Mouse (Mus musculus): ENCODE data around the gene Gm20388. TPM values are rescaled to one million over a fixed set of nuclear protein-coding genes. Genes with fewer than 3 reads are reported as not detected.

Gene Gm20388
- polyA plus RNA-seq, 1 experiment: not detected

GRCm38 (mm10) chr8:119960531-119961104, 50.0 kb downstream of the Gm20388 start:
- TF ChIP-seq CTCF (IDR thresholded peaks at IDR 0.05; ENCODE audit: insufficient read depth, low read depth, low read length) (no peak), POLR2A (IDR thresholded peaks at IDR 0.05; ENCODE audit: insufficient read depth, low read depth, low read length) (no peak)
- H3K4me3 ChIP-seq (ENCODE audit: insufficient read depth, low read depth, low read length): no peak overlapping the region
- WGBS: 16% methylated on average over 5 of the region's 5 CpGs
- H3K27ac ChIP-seq (ENCODE audit: insufficient read depth, low read depth, low read length): peak overlapping the region; percentile 77
- H3K4me1 ChIP-seq (ENCODE audit: control insufficient read depth, insufficient read depth, low read length): peaks cover 11% of the 10 kb centered on the region

- peaks cover 10% of the 10 kb centered on the region for H3K4me1 ChIP-seq (ENCODE audit: control insufficient read depth, insufficient read depth, low read length)
- TF ChIP-seq POLR2A (IDR thresholded peaks at IDR 0.05; ENCODE audit: insufficient read depth, low read depth, low read length) (no peak), CTCF (IDR thresholded peaks at IDR 0.05; ENCODE audit: insufficient read depth, low read depth, low read length) (no peak)
- 83% methylated on average over 4 of the region's 4 CpGs for WGBS
- no peak overlapping the region for H3K27ac ChIP-seq (ENCODE audit: insufficient read depth, low read depth, low read length)
- no peak overlapping the region for H3K4me3 ChIP-seq (ENCODE audit: insufficient read depth, low read depth, low read length)
These were observed 54.2 kb downstream of the Gm20388 start for GRCm38 (mm10) chr8:119964859-119965258.

DNA sequence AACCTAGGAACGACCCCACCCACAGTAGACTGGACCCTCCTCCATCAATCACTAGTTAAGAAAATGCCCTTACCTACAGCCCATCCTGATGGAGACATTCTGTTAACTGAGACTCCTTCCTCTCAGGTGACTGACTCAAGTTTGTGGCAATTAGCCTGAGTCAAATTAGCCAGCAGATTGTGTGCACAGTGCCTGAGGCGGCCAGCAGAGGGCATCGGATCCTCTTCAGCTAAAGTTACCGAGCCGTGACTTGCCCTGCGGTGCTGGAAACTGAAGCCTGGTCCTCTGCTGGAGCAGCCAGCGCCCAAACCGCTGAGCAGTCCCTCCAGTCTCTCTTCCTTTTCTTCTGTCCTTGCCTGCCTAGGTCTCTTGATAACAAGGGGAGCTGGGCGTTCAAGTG, 56.8 kb downstream of the Gm20388 start:
- 92% methylated on average over 9 of the region's 9 CpGs for WGBS
- Histone ChIP-seq H3K27ac (ENCODE audit: insufficient read depth, low read depth, low read length) (no peak overlapping the region), H3K4me1 (ENCODE audit: control insufficient read depth, insufficient read depth, low read length) (peaks cover 14% of the 10 kb centered on the region), H3K4me3 (ENCODE audit: insufficient read depth, low read depth, low read length) (no peak overlapping the region)
- no peak for TF ChIP-seq POLR2A (IDR thresholded peaks at IDR 0.05; ENCODE audit: insufficient read depth, low read depth, low read length)
- no peak for TF ChIP-seq CTCF (IDR thresholded peaks at IDR 0.05; ENCODE audit: insufficient read depth, low read depth, low read length)

GRCm38 (mm10) chr8:119970169-119970568, 59.5 kb downstream of the Gm20388 start:
- WGBS: 55% methylated on average over 9 of the region's 9 CpGs
- H3K4me1 ChIP-seq (ENCODE audit: control insufficient read depth, insufficient read depth, low read length): peaks cover 18% of the 10 kb centered on the region
- no peak overlapping the region for H3K27ac ChIP-seq (ENCODE audit: insufficient read depth, low read depth, low read length)
- no peak overlapping the region for H3K4me3 ChIP-seq (ENCODE audit: insufficient read depth, low read depth, low read length)
- no peak for TF ChIP-seq CTCF (IDR thresholded peaks at IDR 0.05; ENCODE audit: insufficient read depth, low read depth, low read length)
- TF ChIP-seq POLR2A (IDR thresholded peaks at IDR 0.05; ENCODE audit: insufficient read depth, low read depth, low read length): no peak

DNA sequence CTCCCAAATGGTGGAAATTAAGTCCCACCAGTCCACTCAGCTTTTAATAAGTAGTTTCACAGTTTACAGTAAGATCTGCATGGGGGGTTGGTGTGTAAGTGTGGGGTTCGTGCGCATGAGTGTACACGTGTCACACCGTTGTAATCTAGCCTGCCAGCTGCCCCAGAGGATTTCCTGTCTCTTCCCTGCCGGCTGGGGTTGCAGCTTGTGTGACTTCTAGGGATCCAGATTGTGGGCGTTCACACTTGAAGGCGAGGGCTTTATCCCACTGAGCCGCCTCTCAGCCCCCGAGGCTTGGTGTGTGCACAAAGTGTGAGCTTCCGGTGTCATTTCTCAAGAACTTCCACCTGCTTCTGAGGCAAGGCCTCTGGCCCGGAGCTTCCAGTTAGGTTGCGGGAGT, 61.9 kb downstream of the Gm20388 start:
- Histone ChIP-seq H3K4me3 (ENCODE audit: insufficient read depth, low read depth, low read length) (no peak overlapping the region), H3K27ac (ENCODE audit: insufficient read depth, low read depth, low read length) (no peak overlapping the region), H3K4me1 (ENCODE audit: control insufficient read depth, insufficient read depth, low read length) (peaks cover 18% of the 10 kb centered on the region)
- TF ChIP-seq POLR2A (IDR thresholded peaks at IDR 0.05; ENCODE audit: insufficient read depth, low read depth, low read length): no peak
- no peak for TF ChIP-seq CTCF (IDR thresholded peaks at IDR 0.05; ENCODE audit: insufficient read depth, low read depth, low read length)
- WGBS: 48% methylated on average over 12 of the region's 12 CpGs

- Histone ChIP-seq H3K27ac (ENCODE audit: insufficient read depth, low read depth, low read length) (no peak overlapping the region), H3K4me1 (ENCODE audit: control insufficient read depth, insufficient read depth, low read length) (peaks cover 9% of the 10 kb centered on the region; the same call in 1 of the 2 replicates), H3K4me3 (ENCODE audit: insufficient read depth, low read depth, low read length) (no peak overlapping the region)
- WGBS: 70% methylated on average over 11 of the region's 11 CpGs
- TF ChIP-seq CTCF (IDR thresholded peaks at IDR 0.05; ENCODE audit: insufficient read depth, low read depth, low read length) (no peak), POLR2A (IDR thresholded peaks at IDR 0.05; ENCODE audit: insufficient read depth, low read depth, low read length) (no peak)
These were observed 68.2 kb downstream of the Gm20388 start for GRCm38 (mm10) chr8:119978770-119979381.

DNA sequence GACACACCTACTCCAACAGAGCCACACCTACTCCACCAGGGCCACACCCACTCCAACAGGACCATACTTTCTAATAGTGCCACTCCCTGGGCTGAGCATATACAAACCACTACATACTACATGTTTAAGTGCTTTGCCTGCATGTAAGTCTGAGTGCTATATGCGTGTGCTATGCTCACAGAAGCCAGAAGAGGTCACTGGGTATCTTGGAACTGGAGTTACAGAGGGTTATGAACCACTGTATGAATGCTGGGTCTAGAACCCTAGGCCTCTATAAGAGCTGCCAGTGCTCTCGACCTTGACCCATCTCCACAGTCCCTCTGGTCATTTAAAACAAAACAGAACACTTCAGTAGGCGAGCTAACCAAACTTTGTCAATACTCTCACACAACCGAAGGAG, 70.6 kb downstream of the Gm20388 start:
- no peak for TF ChIP-seq CTCF (IDR thresholded peaks at IDR 0.05; ENCODE audit: insufficient read depth, low read depth, low read length)

GRCm38 (mm10) chr8:119984085-119984484, 73.4 kb downstream of the Gm20388 start:
- no peak for TF ChIP-seq POLR2A (IDR thresholded peaks at IDR 0.05; ENCODE audit: insufficient read depth, low read depth, low read length)
- TF ChIP-seq CTCF (IDR thresholded peaks at IDR 0.05; ENCODE audit: insufficient read depth, low read depth, low read length): no peak
- peaks cover 20% of the 10 kb centered on the region for H3K4me1 ChIP-seq (ENCODE audit: control insufficient read depth, insufficient read depth, low read length)
- H3K27ac ChIP-seq (ENCODE audit: insufficient read depth, low read depth, low read length): no peak overlapping the region
- no peak overlapping the region for H3K4me3 ChIP-seq (ENCODE audit: insufficient read depth, low read depth, low read length)

More for the DNA sequence above, 70.6 kb downstream of the Gm20388 start:
- WGBS: 78% methylated on average over 4 of the region's 4 CpGs
- H3K4me3 ChIP-seq (ENCODE audit: insufficient read depth, low read depth, low read length): no peak overlapping the region
- no peak overlapping the region for H3K27ac ChIP-seq (ENCODE audit: insufficient read depth, low read depth, low read length)
- peaks cover 11% of the 10 kb centered on the region; the same call in 1 of the 2 replicates for H3K4me1 ChIP-seq (ENCODE audit: control insufficient read depth, insufficient read depth, low read length)

GRCm38 (mm10) chr8:119986174-119986573, 75.5 kb downstream of the Gm20388 start:
- TF ChIP-seq POLR2A (IDR thresholded peaks at IDR 0.05; ENCODE audit: insufficient read depth, low read depth, low read length): no peak
- no peak for TF ChIP-seq CTCF (IDR thresholded peaks at IDR 0.05; ENCODE audit: insufficient read depth, low read depth, low read length)
- H3K27ac ChIP-seq (ENCODE audit: insufficient read depth, low read depth, low read length): no peak overlapping the region
- H3K4me1 ChIP-seq (ENCODE audit: control insufficient read depth, insufficient read depth, low read length): peaks cover 16% of the 10 kb centered on the region
- WGBS: 63% methylated on average over 5 of the region's 5 CpGs
- H3K4me3 ChIP-seq (ENCODE audit: insufficient read depth, low read depth, low read length): no peak overlapping the region

Data from olfactory bulb, adult 2 months (tissue).